Mouse (Mus musculus) left cerebral cortex, postnatal 14 days (tissue): ENCODE measurements around the gene Fam83f. TPM values are rescaled to one million over a fixed set of nuclear protein-coding genes. Genes with fewer than 3 reads are reported as not detected.

Experiments
- DNase-seq, 2 experiments: peaks; one replicate each; pipeline ENCODE4 v3.0.0; 2021 to 2022; ENCODE audit warnings: low spot score in 2 of 2, mixed read lengths in 1 of 2
- intact Hi-C: fragments of 180-260 bp; cut with DNase I; formaldehyde crosslinking; loops from one replicate; pipeline ENCODE4 v1.15.1; 2025
- total RNA-seq, 2 experiments: library from RNA; stranded (reverse); gene quantifications; 2 replicates each; pipeline ENCODE4 v1.2.3; 2021

Gene Fam83f
- total RNA-seq, 2 experiments from 2014 or later = 0.37 to 0.53 TPM

DNA sequence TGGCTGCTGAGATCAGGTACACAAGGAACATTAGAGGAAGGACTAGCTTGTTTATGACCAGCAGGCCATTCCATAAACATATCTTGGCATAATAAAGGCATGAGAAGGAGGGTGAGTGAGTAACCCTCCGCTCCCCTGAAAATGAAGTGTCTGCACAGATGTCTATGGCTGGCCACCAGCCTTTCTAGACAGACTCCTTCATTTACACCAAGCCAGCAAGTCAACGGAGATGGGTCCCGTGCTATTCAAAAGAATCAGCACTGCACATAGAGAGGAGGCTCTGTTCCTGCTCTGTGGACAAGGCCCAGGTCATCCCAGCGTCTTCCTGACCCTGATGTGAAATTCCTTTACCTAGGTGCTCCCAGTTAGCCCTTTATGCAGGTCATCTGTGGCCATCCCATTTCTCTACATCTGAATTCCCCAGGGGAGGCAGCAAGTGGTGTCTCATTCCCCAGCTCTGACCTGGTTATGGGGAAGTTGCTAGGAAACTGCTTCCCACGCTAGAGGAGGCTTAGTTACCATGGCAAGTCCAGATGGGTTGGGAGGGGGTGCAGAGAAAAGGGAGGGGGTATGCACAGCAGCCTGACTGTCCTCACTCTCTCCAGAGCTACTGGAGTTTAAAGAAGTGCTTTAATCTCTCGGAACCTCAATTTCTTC is 12.7 kb upstream of the Fam83f start:
- intact Hi-C loops = no loop called here
- peak; percentile 67 to 78 for DNase-seq

DNA sequence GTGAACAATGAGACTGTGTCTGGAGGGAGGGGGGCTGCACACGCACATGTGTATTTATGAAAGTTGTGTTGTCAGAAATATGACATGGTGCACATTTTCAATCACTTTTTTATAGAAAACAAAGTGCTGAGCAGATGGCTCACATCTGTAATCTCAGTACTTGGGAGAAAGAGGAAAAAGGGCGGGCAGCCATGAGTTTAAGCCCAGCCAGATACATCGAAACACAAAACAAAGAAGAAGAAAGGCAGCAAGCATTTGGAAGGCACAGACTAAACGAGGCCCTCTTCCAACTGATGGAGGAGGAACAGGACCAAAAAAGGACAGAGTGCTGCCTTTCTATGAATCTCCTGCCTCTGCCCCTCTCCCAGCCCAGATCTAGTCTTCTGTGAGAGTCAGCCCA is 10.7 kb upstream of the Fam83f start:
- no peak for DNase-seq
- intact Hi-C loops = no loop called here

DNA sequence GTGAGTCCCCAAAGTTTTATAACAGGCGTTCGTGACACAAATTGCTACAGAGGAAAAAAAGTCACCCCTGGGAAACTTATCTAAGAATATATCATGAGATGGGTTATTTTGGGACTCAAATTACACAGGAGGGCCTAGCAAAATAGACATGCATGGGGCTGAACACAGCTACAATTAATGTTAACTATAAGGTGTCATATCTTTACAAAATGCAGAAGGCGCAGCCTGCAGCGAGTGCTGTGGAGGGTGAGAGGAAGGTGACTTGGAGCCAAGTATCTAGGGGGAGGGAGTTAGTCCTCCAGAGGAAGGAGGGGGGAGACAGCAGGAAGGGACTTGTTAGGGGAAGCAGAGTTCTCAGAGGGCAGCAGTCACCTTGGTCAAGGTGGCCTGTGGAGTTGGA is 7.2 kb upstream of the Fam83f start:
- no peak for DNase-seq
- intact Hi-C loops = no loop called here

DNA sequence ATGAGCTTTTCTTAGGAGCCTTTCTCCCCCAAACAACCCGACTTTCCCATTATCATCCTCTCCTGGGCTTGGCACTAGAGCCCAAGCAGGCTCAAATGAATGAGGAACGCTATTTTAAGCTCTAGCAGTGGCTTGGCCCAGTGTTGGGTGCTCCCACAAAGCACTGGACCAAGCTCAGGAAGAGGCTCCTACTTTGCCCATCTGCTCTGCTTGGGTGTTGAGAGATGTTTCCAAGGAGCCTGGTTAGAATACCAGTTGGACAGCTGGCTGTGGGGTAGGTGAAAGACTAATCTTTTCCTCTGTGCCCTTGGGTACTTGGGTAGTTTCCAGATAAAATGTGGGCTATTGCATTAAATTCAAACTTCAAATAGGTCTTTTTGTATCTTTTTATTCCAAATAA is 1.2 kb downstream of the Fam83f start:
- intact Hi-C loops = no loop called here
- DNase-seq = no peak

GRCm38 (mm10) chr15:80673337-80674095 is 1.9 kb downstream of the Fam83f start:
- no peak for DNase-seq
- intact Hi-C loops = no loop called here

DNA sequence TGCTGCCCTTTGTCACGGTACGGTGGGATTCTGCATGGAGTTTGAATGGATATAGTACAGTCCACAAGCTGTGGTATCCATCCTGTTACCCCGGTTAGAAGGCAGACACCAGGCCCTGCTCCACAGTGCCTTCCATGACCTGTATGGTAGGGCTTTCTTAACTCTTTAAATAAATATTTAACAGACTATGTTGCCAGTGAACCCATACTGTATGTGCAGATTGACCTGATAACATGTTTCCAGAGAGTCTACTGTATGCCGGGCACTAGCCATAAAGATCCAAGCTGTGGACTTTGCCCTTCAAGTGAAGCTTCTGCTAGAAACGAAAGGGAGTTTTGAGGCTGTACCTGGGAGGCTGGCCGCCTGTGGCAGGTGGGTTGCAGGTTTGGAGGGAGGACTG is 3.1 kb downstream of the Fam83f start:
- no peak for DNase-seq
- intact Hi-C loops = no loop called here

- intact Hi-C loops = no loop called here
- peak; percentile 65 to 81 for DNase-seq
These were observed 8.0 kb downstream of the Fam83f start for GRCm38 (mm10) chr15:80679515-80680215.

- intact Hi-C loops = no loop called here
- no peak for DNase-seq
These were observed 8.8 kb downstream of the Fam83f start for GRCm38 (mm10) chr15:80680347-80681030.

- intact Hi-C loops = no loop called here
- peak in 1 of 2 experiments; percentile 15 for DNase-seq
These were observed 9.8 kb downstream of the Fam83f start for GRCm38 (mm10) chr15:80681466-80681881.

DNA sequence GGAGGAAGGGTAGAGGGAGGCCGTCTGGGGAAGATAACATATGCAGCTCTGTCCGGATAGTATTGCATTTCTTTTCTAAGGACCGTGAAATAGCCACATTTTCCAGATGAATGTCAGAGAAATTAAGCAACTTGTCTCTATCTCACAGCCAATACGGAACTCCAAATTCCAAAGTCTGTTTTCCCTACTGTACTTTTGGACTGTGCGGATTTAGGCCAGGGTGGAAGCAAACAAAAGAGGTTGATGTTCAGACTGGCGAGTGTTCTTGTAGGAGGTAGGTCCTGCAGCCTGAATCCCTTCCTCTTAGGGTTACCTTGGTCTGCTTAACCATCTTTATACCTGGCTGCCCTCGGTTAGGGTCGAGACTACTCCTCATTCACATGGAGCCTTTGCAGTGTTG is 10.7 kb downstream of the Fam83f start:
- no peak for DNase-seq
- intact Hi-C loops = no loop called here

- DNase-seq = no peak
- intact Hi-C loops = no loop called here
These were observed 11.5 kb downstream of the Fam83f start for GRCm38 (mm10) chr15:80683151-80683550.

- DNase-seq = peak in 1 of 2 experiments; percentile 43
- intact Hi-C loops = no loop called here
These were observed 12.3 kb downstream of the Fam83f start for GRCm38 (mm10) chr15:80683990-80684389.

GRCm38 (mm10) chr15:80684786-80685602 is 13.3 kb downstream of the Fam83f start:
- intact Hi-C loops = no loop called here
- DNase-seq = no peak

GRCm38 (mm10) chr15:80685603-80685895 is 13.9 kb downstream of the Fam83f start:
- intact Hi-C loops = no loop called here
- DNase-seq = peak in 1 of 2 experiments; percentile 62

GRCm38 (mm10) chr15:80688536-80688935 is 16.9 kb downstream of the Fam83f start:
- no peak for DNase-seq
- intact Hi-C loops = no loop called here

DNA sequence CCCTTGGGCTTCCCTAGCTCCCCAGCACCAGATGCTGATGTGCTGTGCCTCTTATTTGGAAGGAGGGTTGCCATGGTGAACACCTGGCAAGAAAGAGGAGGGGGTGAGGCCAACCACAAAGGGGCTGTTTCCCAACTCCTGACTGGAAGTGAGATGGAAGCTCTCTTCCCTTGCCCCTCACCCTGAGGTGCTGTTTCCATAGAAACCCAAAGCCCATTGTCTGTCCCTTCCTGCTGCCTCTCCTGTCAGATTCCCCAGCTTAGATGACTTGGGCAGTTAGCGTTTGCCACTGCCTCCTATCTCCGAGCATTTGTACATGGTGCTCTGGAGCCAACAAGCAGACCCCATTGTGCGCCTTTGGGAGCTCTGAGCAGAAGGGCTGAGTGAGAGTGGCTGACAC is 21.8 kb downstream of the Fam83f start:
- DNase-seq = no peak
- intact Hi-C loops = loop anchor here (5.0 kb wide), 1 partner anchor 406 kb away; the partner anchor contains the start of gene Cacna1i

- intact Hi-C loops = loop anchor here (1.0 to 5.0 kb wide), 2 partner anchors 60 to 407 kb away; partner anchors contain the start of gene Cacna1i
- DNase-seq = peak; percentile 85 to 90
These were observed 22.7 kb downstream of the Fam83f start for GRCm38 (mm10) chr15:80694125-80694910.

GRCm38 (mm10) chr15:80697564-80697963 is 25.9 kb downstream of the Fam83f start:
- no peak for DNase-seq
- intact Hi-C loops = loop anchor here (2.0 kb wide), 1 partner anchor 431 kb away; no protein-coding TSS in a partner anchor
